Mouse (Mus musculus) kidney, postnatal 10 days (tissue): ENCODE measurements around the gene Iqgap2.
A peak's percentile ranks its signal among the peaks of the same experiment; 100 is the strongest.

ENCODE experiments used
- DNase-seq: peaks from one replicate; pipeline ENCODE4 v3.0.0; 2021; ENCODE audit warnings: mixed read lengths

Gene Iqgap2

GRCm38 (mm10) chr13:95703376-95703775 is 188.3 kb downstream of the Iqgap2 start:
- no peak for DNase-seq

GRCm38 (mm10) chr13:95697874-95698273 is 193.8 kb downstream of the Iqgap2 start:
- DNase-seq = no peak

GRCm38 (mm10) chr13:95696654-95697163 is 195.0 kb downstream of the Iqgap2 start, which contains the start of gene F2rl2:
Gene F2rl2, plus strand, starts transcription at chr13:95696853.
- DNase-seq = no peak

DNA sequence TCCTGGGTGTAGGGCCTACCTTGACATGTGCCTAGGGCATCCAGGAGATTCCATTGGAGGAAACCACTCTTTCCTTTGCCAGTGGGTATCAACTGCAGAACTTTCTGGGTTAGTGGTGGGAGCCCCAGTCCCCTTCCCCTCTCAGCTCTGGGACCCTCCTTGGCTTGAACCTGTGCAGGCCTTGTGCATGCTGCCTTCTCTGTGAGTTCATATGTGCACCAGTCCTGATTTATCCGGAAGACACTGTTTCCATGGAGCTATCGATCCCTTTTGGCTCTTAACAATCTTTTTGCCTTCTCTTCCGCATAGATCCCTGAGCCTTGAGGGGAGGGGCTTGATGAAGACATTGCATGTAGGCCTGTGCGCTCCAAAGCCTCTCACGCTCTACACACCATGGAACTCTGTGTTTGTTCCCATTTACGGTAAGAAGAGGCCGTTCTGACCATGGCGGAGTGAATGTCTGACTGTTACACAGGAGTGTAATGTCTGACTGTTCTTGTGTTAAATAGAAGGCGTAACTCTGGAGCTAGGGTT is 195.5 kb downstream of the Iqgap2 start:
- no peak for DNase-seq

GRCm38 (mm10) chr13:95692201-95692600 is 199.5 kb downstream of the Iqgap2 start:
- no peak for DNase-seq

- no peak for DNase-seq
Measured at GRCm38 (mm10) chr13:95688576-95688975, 203.1 kb downstream of the Iqgap2 start.

- no peak for DNase-seq
Measured at GRCm38 (mm10) chr13:95685736-95686135, 206.0 kb downstream of the Iqgap2 start.

GRCm38 (mm10) chr13:95684656-95685244 is 207.0 kb downstream of the Iqgap2 start:
- no peak for DNase-seq

GRCm38 (mm10) chr13:95679491-95679941 is 212.2 kb downstream of the Iqgap2 start:
- no peak for DNase-seq

DNA sequence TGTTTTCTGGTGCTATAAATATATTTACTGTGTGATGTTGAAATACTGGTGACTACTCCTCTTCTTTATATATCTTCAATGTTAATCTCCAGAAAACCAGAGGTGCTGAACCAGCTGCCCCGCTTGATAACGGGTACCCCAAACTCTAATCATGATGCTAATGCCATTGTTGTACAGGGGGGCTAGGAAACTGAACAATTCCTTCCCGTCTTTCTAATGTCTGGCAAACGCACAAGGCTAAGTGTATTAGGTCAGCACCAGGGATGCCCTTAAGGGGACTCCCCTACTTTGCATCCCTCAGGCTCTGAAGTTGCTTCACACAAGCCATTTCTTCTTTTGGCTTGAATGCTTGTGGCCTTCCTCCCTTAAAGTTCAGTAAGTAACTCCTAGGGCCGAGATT is 212.6 kb downstream of the Iqgap2 start:
- no peak for DNase-seq

- DNase-seq = no peak
Measured at GRCm38 (mm10) chr13:95672372-95672771, 219.3 kb downstream of the Iqgap2 start.

DNA sequence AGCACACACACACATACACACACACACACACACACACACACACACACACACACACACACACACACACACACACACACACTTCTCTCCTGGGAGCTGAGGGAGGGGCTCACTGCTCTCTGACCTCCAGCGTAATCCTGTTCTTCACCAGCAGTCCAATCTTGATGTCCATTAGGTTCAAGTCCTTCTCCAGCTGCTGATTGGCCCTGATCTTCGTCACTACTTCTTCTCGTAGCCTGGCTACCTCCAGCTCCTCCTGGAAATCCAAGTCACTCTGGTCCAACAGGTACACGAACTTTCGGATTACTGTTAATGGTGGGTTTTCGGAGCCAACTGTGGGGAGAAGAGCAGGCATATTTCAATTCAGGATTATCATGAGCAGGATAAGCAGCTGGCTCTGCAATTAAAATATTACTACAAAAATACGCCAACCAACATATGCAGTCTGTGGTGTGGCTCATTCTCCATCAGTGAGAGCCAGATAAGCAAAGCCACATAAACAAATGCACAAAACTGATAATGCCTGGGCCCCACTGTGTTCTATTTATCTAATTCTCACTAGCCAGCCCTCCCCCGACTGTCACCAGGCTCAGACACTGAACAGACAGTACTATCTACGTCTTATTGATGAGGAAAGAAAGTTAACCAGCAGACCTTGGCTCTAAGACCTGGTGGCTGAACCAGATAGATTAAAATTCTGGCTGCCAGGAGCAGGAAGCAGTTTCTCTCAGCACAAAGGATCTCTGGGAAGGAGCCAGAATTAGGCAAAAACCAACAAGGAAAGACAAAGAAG is 220.4 kb downstream of the Iqgap2 start:
- DNase-seq = no peak

DNA sequence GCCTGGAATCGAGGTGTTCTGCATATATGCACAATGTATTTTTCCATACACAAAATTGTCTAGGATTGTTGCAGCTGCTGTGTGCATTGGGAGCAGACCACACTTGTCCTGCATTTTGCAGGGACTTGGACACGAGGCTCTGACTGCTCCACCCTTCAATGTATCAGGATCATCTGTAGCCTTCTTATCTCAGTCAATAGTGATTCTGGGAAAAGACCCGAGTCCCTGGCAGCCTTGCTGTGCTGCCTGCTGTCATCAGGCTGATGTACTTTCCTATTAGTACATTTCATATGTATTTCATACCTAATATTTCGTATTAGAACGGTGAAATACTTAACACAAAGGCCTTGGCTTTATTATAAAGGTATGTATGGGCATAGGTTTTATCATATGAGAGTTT is 221.2 kb downstream of the Iqgap2 start:
- no peak for DNase-seq

DNA sequence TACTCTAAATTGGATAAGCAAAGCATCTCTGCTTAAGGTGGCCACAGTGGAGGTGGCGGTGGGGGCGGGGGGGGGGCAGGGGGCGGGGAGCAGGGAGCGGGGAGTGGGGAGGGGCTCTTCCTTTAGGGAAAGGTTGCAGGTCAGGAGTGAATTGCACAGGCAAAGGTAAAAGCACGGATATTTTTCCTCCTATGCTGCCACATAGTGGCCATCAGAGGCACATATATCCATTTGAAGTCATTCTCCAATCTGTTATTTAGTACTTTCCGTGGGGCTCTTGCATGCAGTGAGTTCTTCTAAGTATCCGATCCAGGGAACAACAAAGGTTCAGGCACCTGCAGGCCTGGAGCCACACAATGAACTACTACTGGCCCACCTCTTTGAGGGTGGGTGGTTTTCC is 224.5 kb downstream of the Iqgap2 start:
- DNase-seq = no peak

DNA sequence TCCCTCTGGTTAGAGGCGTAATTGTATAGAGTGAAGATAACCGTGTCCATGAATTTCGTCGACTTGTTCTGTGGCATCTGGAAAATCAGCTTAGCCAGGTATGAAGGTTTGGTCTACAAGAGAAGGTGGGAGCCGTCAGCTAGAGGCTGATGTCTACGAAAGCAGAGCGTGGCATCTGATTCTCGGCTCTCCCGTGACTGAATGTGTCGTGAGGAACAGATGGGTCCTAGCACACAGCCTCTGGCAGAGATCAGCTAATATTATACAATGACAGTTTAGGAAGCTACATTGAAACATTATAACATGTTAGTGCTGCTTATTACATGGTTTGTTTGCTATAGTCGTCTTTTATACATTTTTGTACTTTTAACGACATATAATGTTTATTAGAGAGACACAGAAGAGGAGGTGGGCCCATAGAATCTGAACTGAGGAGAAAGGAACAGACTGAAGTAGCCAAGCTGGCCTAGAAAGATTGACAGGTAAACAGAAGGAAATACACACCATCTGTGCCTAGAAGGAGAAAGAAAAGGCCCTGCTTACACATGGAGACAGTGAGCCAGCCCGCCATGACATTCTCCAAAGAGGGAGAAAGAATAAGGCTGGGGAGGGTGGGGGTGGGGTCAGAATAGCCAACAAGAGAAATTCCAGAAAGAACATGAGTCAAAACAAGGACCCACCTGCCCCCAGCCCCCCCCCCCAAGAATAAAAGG is 225.9 kb downstream of the Iqgap2 start:
- no peak for DNase-seq

- DNase-seq = no peak
Measured at GRCm38 (mm10) chr13:95663834-95664233, 227.9 kb downstream of the Iqgap2 start.

DNA sequence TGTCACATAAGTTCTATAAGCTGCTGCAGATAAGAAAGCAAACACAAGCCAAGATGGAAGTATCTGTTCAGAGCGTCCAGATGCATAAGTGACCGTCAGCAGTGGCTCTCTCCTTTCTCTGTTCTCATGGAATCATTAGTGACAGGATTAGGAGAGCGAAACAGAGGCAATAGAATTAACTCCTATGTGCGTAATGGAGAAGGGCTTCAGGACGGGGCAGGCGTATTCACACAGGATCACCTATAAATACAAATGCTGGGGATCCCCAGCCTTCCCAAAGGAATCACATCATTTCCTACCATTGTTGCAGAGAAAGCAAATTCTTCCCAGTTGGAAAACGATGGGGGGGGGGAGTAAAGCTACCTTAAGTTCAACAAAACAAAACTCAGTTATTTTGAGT is 232.3 kb downstream of the Iqgap2 start:
- DNase-seq = no peak

DNA sequence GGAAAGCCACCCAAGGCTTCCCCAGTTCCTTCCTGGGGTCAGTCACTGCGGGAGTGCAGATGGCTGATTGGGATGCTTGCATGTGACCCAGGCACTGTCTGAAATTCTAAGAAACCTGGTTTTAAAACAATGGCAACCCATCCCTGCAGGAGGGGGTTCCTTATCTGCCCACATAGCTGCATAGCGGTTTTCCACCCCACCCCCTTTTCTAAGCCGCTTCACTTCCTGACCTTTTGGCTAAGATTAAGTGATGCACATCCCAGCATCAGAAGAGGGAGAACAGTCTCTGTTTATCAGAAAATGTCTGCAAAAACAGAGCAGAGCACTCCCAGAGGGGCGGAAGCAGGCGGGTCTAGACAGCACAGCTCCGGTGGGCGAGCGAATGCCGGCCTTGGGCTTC is 234.6 kb downstream of the Iqgap2 start:
- DNase-seq = no peak

GRCm38 (mm10) chr13:95655284-95655683 is 236.4 kb downstream of the Iqgap2 start:
- DNase-seq = peak; percentile 85

DNA sequence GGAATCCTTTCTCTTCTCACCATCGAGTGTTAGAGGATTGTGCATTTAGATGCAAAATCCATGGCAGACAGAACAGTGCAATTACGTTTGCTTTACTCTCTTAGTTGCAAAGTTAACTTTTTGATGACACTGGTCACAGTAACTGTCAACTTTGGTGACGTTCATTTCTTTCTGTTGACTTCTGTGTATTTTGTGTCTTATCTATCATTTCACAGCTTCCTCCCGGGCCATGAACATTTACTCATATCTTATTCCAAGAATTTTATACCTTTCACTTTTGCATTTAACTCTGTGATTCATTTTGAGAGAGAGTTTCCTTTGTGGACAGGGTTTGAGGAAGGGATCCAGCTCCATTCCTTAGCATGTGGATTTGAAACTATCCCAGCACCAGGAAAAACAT is 238.0 kb downstream of the Iqgap2 start:
- no peak for DNase-seq

DNA sequence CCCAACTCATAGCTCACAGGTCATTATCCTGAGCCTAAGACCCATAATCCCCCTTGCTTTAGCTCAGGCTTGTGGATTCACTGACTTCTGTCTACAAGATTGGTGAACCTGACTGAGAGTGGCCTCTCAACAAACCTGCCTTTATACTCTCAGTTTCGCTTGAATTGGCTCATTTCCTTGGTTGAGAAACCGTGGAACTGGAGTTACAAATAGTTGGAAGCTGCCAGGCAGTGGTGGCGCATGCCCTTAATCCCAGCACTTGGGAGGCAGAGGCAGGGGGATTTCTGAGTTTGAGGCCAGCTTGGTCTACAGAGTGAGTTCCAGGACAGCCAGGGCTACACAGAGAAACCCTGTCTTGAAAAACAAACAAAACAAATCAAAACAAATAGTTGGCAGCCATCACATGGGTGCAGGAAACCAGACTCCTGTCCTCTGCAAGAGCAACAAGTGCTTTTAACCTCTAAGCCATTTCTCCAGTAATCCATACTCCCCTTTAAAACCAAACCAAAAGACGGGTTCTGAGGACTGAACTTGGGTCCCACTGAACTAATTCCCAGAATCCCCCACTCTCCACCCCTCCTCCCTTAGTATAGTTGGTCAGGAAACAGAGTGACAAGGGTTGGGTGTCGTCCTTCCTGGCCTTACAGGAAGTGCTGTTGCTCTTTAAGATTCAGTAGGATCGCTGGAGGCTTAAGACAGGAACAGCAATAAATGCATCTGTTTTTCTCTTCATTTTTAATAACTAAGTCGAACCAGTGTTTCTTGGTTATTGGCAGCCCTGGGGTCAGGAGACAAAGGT is 239.7 kb downstream of the Iqgap2 start:
- no peak for DNase-seq

- DNase-seq = no peak
Measured at GRCm38 (mm10) chr13:95649941-95650340, 241.8 kb downstream of the Iqgap2 start.
